Mouse (Mus musculus) heart, postnatal 25 days (tissue): ENCODE measurements around the gene Clec2i. TPM values are rescaled to one million over a fixed set of nuclear protein-coding genes. Genes with fewer than 3 reads are reported as not detected.
"Not testable (repeated sequence)": the region's sequence is repeated elsewhere in the genome, so short reads cannot be mapped to it uniquely, and the experiment has no call there.

ENCODE experiments used
- DNase-seq: peaks from one replicate; pipeline ENCODE4 v3.0.0; 2022; ENCODE audit warnings: low spot score
- intact Hi-C: fragments of 180-260 bp; cut with DNase I; formaldehyde crosslinking; loops from one replicate; pipeline ENCODE4 v1.15.1; 2025
- total RNA-seq, 2 experiments: library from RNA; stranded (reverse); gene quantifications; 2 replicates each; pipeline ENCODE4 v1.2.3; 2021

The Clec2i gene
- total RNA-seq, 2 experiments from 2014 or later: 0.23 TPM; not detected in 1

DNA sequence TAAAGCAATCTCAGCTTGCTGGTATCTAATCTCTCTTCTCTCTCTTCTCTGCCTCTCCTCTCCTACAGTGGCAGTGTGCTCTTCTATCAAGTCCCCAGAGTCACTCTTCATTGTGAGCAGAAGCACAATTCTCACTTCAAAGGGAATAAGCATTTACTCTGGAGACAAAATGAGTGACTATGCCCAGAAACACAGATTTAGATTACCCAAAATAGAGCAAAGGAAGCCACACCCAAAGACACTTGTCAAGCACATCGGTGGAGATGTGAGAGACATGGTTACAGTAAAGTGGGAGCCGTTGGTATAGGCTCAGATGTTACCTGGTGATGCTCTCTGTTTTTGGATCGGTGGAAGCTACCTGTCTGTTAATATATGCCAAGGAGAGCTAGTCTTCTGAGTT is 34.6 kb upstream of the Clec2i start:
- no peak for DNase-seq
- intact Hi-C loops: loop anchor here (5.0 kb wide), 2 partner anchors 235 to 515 kb away; no protein-coding TSS in a partner anchor

DNA sequence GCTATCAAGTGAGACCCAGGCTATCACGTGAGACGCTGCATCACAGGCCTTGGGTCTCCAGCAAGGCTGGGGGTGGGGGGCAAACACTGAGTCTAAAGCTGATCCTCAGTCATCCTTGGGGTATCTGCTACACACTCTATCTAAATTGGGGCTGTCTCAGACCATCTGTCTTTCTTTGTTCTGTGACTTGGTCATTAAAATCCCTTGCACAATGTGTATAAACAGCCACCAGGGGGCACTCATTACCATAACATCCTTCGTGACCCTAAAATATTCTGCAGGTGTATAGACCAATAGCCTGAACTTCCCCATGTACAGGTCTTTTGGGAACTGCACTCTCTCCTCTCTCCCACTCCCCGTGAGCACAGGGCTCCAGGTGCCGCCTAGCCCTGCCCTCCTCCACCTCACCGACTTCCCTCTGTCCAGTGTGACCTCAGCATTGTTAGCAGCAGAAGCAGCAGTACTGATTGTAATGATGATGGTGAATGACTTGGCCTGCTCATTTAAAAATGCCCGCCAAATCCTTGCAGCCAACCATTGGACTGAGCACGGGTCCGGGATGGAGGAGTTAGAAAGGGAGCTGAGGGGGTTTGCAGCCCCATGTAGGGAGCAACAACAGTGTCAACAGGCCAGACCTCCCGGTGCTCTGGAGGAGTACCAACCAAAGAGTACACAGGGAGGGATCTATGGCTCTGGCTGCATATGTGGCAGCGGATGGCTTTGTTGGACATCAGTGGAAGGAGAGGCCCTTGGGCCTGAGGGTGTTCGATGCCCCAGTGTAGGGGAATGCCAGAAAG is 33.2 kb upstream of the Clec2i start:
- intact Hi-C loops: loop anchor here (2.0 to 5.0 kb wide), 3 partner anchors 213 to 513 kb away; no protein-coding TSS in a partner anchor
- no peak for DNase-seq

DNA sequence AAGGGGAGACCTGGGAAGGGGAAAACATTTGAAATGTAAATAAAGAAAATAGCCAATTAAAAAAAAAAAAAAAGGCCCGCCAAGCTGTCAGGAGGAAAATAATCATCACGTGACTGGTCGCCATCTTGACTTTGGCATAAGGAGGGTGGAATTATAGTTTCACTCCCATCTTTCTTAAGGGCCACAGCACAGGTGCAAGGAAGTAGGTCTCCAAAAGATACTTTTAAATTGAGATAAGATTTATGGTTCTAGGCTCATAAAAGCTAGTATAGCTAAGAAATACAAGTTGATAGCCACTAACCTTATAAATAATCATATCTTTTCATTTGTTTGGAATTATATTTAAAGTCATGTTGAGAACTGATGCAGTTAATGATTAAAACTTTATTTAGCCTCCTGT is 32.5 kb upstream of the Clec2i start:
- intact Hi-C loops: loop anchor here (2.0 to 5.0 kb wide), 3 partner anchors 212 to 512 kb away; no protein-coding TSS in a partner anchor
- DNase-seq: no peak

DNA sequence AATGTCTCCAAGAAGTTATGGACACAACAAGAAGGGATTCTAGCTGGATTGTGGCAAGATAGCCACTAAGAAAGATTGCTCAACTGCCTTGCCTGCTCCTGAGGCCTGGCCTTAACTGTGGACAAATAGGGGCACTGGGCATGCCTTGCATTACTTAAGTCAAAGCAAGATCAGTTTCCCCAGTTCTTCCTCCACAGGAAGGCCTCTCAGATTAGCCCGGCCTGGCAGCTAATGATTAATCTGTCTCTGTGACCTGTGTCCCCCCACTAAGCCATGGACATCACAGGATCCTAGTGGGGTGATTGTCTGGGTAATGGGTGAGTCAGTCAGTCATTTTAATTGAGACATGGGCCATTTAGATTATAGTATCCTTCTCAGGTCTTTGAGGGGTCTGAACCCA is 31.9 kb upstream of the Clec2i start:
- intact Hi-C loops: loop anchor here (2.0 kb wide), 1 partner anchor 211 kb away; no protein-coding TSS in a partner anchor

DNA sequence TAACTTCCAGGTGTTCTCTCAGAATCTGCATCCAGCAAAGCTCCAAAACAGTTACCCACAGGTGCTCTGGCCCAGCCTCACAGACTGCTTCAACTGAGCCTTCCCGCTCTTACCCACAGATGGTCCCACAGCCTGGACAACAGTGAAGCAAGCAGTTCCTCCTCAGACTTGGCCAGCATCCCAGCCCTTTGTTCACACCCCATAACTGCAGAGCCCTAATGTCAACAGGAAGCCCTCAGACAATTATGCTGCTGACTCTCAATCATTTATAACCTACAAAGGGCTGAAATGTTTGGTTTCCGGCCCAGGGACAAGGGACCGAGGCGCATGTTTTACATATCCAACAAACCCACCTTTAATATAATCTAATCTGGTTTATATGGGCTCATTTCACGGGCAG is 31.1 kb upstream of the Clec2i start:
- intact Hi-C loops: no loop called here
- peak; percentile 68 for DNase-seq

More for the DNA sequence above, 31.9 kb upstream of the Clec2i start:
- DNase-seq: no peak

DNA sequence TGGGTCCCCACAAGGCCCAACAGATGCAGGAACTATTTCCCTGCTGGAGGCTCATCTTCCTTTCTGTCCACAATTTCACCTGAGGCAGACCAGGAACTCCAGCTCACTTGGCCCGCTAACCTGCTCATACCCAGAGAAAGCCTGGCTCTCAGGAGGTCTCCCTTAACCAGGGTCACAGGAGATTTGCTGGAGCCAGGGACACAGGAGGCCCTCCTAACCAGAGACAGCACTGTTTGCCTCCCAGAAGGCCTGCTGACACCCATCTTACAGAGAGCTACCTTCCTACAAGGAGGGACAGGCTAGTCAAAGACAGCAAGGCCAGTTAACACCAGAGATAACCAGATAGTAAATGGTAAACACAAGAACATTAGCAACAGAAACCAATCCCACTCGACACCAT is 29.4 kb upstream of the Clec2i start:
- intact Hi-C loops: loop anchor here (1.0 kb wide), 1 partner anchor 10 kb away; no protein-coding TSS in a partner anchor
- DNase-seq: no peak

DNA sequence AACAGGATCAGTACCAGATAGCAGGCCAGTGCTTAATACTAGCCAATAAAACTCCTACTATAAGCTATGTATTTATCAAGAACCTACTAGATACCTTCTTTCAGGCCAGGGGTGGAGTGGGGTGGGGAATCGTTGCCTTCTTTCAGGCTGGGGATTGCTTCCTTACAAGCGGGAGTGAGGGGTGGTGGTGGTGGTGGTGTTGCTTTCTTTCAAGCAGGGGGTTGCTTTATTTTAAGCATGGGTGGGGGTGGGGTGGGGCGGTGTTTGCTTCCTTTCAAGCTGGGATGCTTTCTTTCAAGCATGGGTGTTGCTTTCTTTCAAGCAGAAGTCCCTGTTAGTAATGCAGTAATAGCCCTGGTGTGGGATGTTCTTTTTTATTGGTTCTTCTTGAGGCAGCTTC is 18.5 kb upstream of the Clec2i start:
- intact Hi-C loops: loop anchor here (1.0 kb wide), 1 partner anchor 11 kb away; no protein-coding TSS in a partner anchor
- no peak for DNase-seq

DNA sequence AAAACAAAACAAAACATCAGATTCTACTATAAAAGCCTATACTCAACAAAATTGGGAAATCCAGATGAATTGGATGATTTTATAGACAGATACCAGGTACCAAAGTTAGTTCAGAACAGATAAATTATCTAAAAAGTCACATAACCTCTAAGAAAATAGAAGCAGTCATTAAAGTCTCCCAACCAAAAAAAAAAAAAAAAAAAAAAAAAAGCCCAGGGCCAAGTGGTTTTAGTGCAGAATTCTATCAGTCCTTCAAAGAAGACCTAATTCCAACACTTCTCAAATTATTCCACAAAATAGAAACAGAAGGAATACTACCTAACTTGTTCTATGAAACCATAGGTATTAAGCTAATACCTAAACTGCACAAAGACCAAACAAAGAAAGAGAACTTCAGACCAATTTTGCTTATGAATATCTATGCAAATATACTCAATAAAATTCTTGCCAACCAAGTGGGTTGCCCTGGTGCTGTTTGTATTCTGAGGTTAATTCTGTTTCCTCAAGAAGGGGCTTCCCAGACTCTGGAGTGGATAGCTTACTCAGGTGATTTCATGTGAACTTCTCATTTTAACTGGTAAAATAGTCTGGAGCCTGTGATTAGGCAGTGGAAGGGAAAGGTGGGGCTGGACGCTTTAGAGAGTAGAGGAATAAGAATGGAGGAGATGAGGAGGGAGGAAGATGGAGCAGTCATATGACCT is 15.3 kb upstream of the Clec2i start:
- intact Hi-C loops: no loop called here
- DNase-seq: no peak

DNA sequence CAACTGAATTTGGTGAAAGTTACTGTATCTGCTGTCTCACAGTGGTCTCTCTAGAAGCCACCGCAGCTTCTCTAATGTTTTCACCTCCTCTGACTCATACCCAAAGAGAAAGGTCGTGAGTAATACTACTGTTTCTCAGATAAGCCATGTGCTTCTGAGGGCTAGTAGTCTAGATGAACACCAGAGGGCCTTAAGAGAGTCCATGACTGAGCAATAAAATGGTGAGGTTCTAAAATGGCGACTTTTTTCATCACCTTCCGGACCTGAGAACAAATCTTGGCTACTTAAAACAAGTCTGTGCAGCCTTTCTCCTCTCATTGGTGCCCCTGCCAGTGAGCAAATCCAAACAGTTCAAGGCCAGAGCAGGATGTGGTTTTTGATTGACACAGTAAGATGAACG is 1.4 kb downstream of the Clec2i start:
- no peak for DNase-seq
- intact Hi-C loops: loop anchor here (1.0 kb wide), 1 partner anchor 83 kb away; no protein-coding TSS in a partner anchor

DNA sequence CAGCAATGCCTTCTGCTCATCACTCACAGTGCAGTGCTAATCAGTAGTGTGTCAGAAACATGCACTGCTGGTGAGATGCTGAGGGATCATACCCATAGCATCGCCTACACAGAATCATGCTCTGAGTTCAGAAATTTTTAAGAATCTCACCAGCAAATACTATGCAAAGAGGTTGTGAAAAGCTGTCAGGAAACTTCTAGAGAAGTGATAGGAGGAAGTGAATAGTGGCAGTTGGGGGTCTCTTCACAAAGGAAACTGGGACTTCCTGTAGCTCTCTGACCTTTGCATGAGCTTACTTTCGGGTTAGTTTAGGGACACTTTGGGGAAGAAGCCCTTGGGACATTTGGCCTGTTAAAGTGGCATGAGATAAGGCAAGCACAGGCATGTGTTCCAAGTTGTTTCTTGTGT is 3.6 kb downstream of the Clec2i start, which contains the start of gene BC035044:
Gene BC035044, minus strand, starts transcription at position 179 of the 408 bp plus-strand sequence.
- intact Hi-C loops: no loop called here
- no peak for DNase-seq

DNA sequence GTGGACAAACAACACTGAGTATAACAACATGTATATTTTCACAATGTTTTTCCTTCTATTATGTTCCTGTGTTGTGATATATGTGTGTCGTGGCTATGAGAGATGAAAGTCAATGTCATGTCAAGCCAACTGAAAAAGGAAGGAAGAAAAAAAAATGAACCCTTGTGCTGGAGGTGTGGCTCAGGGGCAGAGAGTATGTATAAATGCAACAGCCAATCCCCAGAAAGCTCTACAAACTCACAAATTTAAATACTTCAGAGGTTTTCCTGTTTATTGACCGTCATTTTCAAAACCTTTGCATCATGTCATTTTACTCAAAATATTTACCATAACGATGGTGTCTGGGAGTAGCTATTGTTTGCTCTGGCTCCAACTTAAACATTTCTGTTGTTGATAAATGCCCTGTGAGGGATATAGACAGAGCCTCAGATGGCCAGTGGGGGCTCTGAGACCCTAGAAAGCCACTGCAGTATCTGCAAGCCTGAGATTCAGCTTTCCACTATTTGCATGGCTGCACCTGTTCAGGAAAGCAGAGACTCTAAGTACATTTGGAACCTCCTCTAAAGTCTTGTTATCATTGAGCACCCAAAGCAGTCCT is 8.1 kb downstream of the Clec2i start:
- no peak for DNase-seq
- intact Hi-C loops: no loop called here

DNA sequence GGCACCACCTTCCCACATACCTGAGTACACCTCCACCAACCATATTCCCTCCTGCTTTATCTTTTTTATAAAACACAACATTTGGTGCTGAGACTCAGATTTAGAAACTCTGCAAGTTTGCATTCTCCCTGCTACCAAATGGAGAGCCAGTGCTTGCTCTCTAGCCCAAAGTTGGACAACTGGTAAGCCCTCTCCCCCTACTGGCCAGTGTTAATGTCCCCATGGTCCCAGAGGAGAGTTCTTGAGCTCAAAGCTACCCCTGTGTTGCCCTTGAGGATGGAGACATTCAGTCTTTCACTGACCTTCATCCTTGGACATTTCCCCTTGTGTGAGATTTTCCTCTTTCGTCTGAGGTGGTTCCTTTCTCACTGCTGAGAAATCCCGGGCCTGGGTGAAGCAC is 12.7 kb downstream of the Clec2i start:
- intact Hi-C loops: no loop called here
- no peak for DNase-seq

DNA sequence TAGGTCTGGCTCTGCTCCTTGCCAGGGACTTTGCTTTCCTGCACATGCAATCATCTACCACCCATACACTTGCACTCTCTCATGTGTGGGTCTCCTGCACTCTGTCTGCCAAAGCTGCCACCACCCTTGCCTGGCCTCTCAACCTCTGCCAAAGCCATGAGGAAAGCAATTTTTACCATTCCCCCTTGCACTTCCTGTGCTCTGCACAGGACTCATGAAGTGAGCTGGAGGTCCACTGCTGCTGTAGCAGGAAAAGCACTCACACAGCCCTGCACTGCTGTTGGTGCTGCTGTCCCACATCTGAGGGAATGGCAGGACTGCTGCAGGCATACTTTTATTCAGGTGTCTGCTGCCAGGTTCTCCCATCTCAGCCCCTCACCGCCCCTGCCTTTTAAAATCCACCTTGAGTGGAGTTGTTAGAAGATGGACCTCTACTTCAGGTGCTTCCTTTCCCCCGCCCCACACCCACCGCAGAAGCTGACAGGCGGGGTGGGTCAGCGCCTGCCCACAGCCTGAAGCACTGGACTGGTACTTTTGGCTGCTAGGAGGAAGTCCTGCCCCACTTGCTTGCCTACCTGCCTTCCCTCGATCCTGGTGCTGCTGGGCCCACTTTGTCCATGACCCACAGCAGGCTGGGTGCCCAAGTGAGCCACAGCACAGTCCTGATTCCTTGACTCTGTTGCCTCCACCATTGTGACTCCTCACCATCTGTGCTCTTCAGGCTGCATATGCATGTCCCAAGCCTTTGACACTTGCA is 13.6 kb downstream of the Clec2i start:
- intact Hi-C loops, DNase-seq: not testable (repeated sequence)

DNA sequence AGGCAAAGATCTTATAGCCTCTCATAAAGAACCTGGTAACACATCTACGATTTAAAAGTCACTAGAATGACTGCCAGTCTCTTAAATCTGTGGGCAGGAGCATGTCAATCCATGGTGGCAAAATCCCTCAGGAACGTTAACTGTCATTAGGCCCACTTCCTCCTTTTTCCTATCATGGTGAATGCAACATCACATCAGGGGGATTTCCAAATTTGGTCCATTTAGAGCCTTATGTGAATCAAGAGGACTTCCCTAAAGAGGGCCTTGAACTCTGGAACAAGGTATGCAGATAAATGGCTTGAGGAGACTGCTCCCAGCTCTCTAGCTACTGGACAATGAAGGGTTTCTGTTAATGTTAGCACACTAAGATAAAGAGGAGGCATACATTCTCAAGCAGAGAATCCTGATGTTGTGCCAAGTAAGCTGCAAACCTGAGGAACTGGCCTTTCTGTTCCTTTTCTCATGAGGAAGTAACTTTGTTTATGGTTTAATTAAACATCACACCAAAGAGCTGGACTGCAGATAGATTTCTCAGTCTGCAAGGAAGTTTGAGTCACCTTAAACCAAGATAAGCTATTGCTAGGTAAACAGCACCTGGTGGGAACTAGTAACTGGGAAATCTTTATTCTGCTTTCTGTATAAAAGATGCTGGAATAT is 26.3 kb downstream of the Clec2i start:
- no peak for DNase-seq
- intact Hi-C loops: no loop called here

DNA sequence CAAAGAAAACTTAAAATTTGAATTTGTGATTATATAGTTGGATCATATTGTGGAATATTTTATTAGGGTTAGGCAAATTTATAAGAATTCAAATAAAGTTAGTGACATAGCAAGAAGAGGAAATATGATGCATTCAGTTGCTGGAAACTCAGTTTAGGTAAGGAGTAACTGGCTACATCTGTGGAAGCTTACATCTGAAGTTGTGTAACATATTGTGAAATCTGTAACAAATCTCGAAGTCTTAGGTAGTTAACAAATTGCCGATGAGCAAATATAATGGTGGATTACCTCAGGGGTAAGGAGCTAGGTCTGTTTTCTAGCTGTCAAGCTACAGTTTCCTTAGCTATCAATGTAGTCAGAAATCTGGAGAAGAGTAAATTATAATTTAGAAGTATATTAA is 29.9 kb downstream of the Clec2i start:
- intact Hi-C loops: no loop called here
- DNase-seq: no peak

DNA sequence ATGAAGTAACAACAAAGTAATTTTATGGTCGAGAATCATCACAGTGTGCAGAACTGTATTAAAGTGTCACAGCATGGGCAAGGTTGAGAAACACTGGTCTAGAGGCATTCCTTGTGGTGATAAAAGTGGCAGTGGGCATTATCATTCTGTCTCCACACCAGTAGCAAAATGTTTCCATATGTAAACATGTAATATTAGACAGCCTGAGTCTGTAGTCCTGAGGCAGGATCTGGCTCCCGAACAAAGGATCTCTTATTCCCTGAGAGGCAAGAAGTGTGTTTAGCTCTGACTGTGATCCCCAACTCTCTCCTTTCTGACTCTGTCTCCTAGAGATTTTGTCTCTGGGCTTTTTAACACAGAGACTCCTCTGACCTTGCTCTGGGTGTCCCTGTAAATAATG is 45.7 kb downstream of the Clec2i start:
- no peak for DNase-seq
- intact Hi-C loops: no loop called here

DNA sequence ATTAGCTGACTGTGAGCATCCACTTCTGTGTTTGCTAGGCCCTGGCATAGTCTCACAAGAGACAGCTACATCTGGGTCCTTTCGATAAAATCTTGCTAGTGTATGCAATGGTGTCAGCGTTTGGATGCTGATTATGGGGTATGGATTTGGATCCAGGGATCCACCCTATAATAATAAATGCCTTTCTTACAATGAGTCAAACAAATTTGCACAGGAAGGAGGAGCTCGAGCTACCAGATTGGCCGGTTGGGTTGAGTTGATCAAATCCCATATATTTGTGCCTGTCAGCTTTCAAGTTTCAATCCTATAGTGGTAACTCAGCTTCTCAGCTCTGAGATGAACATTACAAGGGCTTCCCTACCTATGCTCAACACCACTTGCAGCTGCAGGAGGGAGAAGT is 46.7 kb downstream of the Clec2i start, which contains the start of gene Clec2g:
Gene Clec2g, plus strand, starts transcription at position 301 of the 400 bp plus-strand sequence.
- intact Hi-C loops, DNase-seq: not testable (repeated sequence)

DNA sequence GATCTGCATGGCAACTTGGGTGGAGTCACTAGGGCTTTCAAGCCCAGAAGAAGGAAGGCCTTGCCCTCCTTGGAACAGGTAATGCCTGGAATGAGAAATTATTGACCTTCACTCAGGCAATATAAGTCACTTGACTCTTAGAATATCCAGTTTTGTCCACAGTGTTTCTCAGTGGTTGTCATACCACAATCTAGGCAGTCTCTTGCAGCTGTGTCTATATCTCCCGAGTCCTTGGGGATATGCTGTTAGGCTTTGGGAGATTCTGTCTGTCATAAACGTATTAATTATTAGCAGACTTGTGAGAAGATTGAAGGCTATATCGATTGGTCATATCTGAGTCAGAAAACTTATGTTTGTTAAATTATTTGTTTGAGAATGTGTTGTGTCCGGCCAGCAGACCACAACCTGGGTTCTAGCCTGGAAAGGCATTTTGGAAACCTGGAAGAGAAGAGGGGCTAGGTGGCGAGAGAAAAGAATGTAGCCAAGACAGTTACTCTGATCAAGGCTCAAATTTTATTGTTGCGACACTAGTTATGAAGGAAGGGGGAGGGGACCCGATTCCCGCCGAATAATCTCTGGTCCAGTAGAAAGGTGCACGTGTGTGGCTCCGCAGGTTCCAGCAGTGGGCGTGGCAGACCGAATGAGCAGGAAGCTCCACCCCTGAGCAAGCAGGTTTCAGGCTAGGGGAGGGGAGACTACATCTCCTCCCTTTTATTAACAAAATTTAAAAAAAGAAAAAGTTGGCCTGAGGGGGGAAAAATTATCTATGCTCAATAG is 48.7 kb downstream of the Clec2i start:
- intact Hi-C loops, DNase-seq: not testable (repeated sequence)
